Mouse (Mus musculus): ENCODE results near the gene Crisp3. TPM values are rescaled to one million over a fixed set of nuclear protein-coding genes. Genes with fewer than 3 reads are reported as not detected.

The Crisp3 gene
- 0.40 and 0.77 TPM in 2 replicates for polyA plus RNA-seq (2012; ENCODE audit: low replicate concordance)

DNA sequence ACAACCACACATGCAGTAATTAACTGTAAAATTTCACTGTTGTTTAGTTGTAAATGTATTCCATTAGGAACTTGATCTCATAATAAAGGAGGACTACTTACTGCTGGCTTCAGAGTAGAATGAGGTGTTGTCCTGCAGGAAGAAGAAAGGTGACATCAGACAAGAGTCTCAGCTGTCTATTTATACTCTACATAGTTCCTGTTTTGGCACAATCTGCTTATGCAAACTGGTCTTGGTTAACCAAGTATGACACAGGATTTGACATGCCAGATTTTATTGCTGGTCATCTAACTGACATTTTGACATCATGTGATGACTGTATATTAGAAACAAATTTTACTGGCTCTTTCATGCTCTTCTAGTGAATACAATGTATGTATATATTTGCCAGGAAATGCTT lies at the start of gene Crisp3:
Crisp3 (minus strand) TSS at position 154 of the 400 bp plus-strand sequence.

DNA sequence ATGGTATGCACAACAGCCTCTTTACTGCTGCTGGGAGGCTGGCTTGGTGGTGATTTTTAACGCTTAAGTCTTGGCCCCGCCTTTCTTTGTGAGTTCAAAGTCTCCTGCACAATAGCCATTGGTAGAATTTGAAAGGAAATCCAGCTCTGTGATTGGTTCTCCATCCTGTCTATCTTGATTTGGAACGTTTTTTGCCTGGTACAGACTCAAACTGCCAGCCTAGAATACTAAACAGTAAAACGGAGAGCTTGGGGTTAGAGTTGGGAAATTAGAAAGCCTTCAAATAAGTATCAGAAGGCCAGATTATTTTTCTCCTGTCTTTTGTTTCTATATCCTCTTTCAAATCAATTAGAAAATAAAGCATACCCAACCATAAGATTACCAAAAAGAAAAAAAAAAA lies 33.5 kb downstream of the Crisp3 start, which contains the start of gene Pgk2:
Pgk2 (minus strand) TSS at position 101 of the 400 bp plus-strand sequence.

Other genes with a start within 250 kb of the Crisp3 start
- not detected in 2 replicates for gene AC192777.2, start 146.8 kb downstream of the Crisp3 start, polyA plus RNA-seq (2012; ENCODE audit: low replicate concordance)
- not detected in 2 replicates for gene Pgk2, start 33.6 kb downstream of the Crisp3 start, polyA plus RNA-seq (2012; ENCODE audit: low replicate concordance)
- not detected in 2 replicates for gene Crisp1, start 76.9 kb upstream of the Crisp3 start, polyA plus RNA-seq (2012; ENCODE audit: low replicate concordance)

All from hematopoietic multipotent progenitor cell, adult 10-12 weeks (in vitro differentiated cells).